Mouse (Mus musculus) midbrain, embryonic 10.5 days (tissue): Measurements from ENCODE around the gene Cdk2ap2. TPM values are rescaled to one million over a fixed set of nuclear protein-coding genes. Genes with fewer than 3 reads are reported as not detected.

Source experiments
- DNase-seq: peaks from one replicate; pipeline ENCODE4 v3.0.0-alpha.2; 2017; ENCODE audit warnings: low spot score
- H3K27ac ChIP-seq: fragments of 300-500 bp; sonication (generic); replicated peaks from 2 replicates; pipeline ENCODE4 v1.5.1; 2016; ENCODE audit warnings: mild to moderate bottlenecking
- H3K27me3 ChIP-seq: fragments of 300-500 bp; sonication (generic); 2 replicates; pipeline ENCODE4 v1.6.1; 2016; ENCODE audit warnings: low read depth, mild to moderate bottlenecking; ENCODE audit not compliant: poor library complexity, severe bottlenecking
- H3K36me3 ChIP-seq: fragments of 300-500 bp; sonication (generic); 2 replicates; pipeline ENCODE4 v1.6.1; 2016; ENCODE audit warnings: mild to moderate bottlenecking, moderate library complexity
- H3K4me1 ChIP-seq: fragments of 300-500 bp; sonication (generic); 2 replicates; pipeline ENCODE4 v1.6.1; 2016
- H3K4me3 ChIP-seq: fragments of 300-500 bp; sonication (generic); 2 replicates; pipeline ENCODE4 v1.5.1; 2016; ENCODE audit warnings: mild to moderate bottlenecking, moderate library complexity
- H3K9me3 ChIP-seq: fragments of 300-500 bp; sonication (generic); replicated peaks from 2 replicates; pipeline ENCODE4 v1.6.1; 2016; ENCODE audit warnings: mild to moderate bottlenecking
- WGBS: fragments of 180-500 bp; shearing (Covaris S2); methylation state at CpG from one replicate; pipeline ENCODE4 v1.1.7; 2016; 5-methylcytosine and 5-hydroxymethylcytosine counted together
- polyA plus RNA-seq: library from polyadenylated mRNA; unstranded; fragments of >200 nt; fragmentation: Nextera tagmentation; extraction: Ambion mirVana; gene quantifications from 2 replicates; pipeline ENCODE4 v1.2.1, GENCODE M21; 2016

Gene Cdk2ap2
- polyA plus RNA-seq, 1 experiment from 2014 or later, result 82.5 TPM

DNA sequence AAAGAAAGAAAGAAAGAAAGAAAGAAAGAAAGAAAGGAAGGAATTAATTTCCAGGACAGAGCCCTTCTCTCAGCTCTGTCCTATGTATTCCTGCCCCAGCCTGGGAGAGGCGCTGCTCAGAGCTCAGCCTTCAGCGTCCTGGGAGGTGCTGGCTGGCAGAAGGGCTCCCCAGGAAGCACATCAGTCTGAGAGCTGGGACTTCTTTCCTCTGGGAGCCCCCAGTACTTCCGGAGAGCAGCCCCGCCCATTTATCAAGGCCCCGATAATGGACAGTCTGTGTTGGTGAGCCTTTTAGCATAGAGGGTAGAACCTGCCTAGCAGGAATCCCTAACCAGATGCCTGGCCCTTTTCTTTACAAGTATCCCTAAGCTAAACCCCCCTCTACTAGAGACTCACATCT lies 8.8 kb upstream of the Cdk2ap2 start:
- 53% methylated on average over 5 of the region's 5 CpGs for WGBS
- Histone ChIP-seq H3K27me3 (peaks cover 5% of the 10 kb centered on the region; the same call in 1 of the 2 replicates), H3K27ac (no peak overlapping the region), H3K4me1 (peaks cover 9% of the 10 kb centered on the region; the same call in 1 of the 2 replicates), H3K4me3 (no peak overlapping the region), H3K36me3 (no peaks in the 10 kb centered on the region), H3K9me3 (no peaks in the 10 kb centered on the region)
- DNase-seq, result no peak

DNA sequence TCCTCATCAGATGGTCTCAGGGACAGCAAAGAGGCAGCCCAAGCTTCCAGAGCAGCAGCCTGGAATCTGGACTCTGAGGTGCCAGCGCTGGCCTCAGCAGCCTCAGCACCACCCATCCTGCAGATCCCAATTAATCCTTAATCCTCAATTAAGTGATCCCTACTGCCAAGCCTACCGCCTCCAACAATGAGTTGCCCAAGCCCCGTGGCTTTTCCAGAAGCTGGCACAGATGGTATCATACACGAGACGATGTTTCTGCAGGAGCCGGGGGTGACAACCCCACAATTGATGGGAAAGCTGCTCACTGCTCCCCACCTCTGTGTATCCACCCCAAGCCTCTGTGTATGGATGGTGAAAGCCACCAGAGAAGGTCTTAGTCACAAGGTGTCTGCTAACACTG lies 7.9 kb upstream of the Cdk2ap2 start:
- Histone ChIP-seq H3K4me3 (no peak overlapping the region), H3K27me3 (no peaks in the 10 kb centered on the region), H3K4me1 (no peaks in the 10 kb centered on the region; the same call in 1 of the 2 replicates), H3K9me3 (no peaks in the 10 kb centered on the region), H3K27ac (no peak overlapping the region), H3K36me3 (no peaks in the 10 kb centered on the region)
- DNase-seq, result no peak
- WGBS, result 73% methylated on average over 6 of the region's 6 CpGs

DNA sequence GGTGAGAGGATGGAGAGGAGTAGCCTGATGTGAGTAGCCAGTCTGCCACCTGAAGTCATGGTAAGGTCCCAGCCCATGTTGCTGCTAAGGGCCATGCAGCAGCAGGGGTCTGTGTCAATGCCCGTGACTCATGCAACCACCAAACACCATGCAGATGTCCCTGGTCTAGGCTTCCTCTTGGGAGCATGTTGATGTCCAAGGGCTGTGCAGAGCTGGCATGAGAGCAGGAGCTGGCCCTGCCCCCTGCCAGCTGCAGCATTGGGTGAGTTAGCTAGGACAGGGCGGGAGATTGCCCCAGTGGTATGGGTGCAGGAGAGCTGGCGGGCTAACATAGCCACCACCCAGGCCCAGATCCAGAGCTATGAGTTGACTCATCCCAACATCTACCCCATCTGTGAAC lies 6.5 kb upstream of the Cdk2ap2 start:
- H3K9me3 ChIP-seq, result no peaks in the 10 kb centered on the region
- H3K4me1 ChIP-seq, result no peaks in the 10 kb centered on the region
- H3K36me3 ChIP-seq, result no peaks in the 10 kb centered on the region
- no peak overlapping the region for H3K4me3 ChIP-seq
- H3K27ac ChIP-seq, result no peak overlapping the region
- no peak for DNase-seq
- no peaks in the 10 kb centered on the region for H3K27me3 ChIP-seq
- 87% methylated on average over 3 of the region's 3 CpGs for WGBS

DNA sequence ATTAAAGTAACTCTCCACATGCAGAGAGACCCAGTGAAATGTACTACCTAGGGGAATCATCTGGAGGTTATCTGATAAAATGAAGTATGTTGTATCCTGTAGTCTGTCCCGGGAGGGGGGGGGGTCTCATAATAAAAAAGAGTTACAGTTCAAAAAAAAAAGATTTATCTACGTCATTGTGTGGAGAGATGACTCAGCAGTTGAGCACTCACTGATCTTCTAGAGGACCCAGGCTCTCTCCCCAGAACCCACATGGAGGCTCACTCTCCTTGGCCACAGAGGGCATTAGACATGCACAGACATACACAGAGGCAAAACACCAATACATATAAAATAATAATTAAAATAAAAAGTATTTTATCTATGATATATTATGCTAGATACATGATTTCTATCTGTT lies 5.6 kb upstream of the Cdk2ap2 start:
- peaks cover 6% of the 10 kb centered on the region for H3K4me1 ChIP-seq
- no peak for DNase-seq
- WGBS, result 69% methylated on average over 2 of the region's 2 CpGs
- H3K4me3 ChIP-seq, result no peak overlapping the region
- no peak overlapping the region for H3K27ac ChIP-seq
- H3K27me3 ChIP-seq, result no peaks in the 10 kb centered on the region
- H3K9me3 ChIP-seq, result no peaks in the 10 kb centered on the region
- H3K36me3 ChIP-seq, result no peaks in the 10 kb centered on the region

DNA sequence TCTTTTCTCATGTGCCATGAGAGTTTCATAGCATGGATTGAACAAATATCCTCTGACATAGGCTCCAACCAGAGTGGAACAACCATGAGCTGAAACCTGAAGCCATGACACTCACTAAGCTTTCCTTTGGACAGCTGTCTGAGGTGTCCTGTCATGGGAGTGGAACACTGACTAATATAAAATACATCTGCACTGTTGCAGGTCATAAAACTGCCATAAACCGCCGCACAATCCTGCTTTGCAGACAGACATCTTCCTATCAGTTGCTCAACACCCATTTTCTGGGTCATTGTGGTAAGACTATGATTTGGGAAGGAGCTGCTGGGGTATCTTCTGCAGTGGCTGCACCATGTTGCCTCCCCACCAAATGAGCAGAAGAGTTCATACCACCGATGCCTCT lies 4.2 kb upstream of the Cdk2ap2 start:
- Histone ChIP-seq H3K36me3 (no peaks in the 10 kb centered on the region), H3K27ac (no peak overlapping the region), H3K9me3 (no peaks in the 10 kb centered on the region), H3K4me1 (peaks cover 17% of the 10 kb centered on the region), H3K27me3 (no peaks in the 10 kb centered on the region), H3K4me3 (no peak overlapping the region)
- 94% methylated on average over 3 of the region's 3 CpGs for WGBS
- no peak for DNase-seq

DNA sequence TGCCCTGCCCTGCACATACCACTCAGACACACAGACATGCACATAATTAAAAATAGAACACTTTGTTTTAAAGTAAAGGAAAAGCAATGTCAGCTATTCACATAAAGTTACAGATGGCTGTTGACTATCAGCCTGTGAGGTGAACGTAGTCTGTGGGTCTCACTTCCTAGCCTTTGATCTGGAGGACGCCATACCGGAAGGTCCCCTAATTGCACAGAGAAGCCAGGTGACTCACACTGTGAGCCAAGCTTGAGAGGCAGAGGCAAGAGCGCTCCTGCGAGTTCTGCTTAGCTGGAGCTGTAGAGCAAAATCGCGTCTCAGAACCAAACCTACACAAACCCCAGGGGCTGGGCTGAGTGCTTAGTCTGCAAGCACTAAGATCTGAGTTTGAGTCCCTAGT lies 3.2 kb upstream of the Cdk2ap2 start:
- DNase-seq, result no peak
- WGBS, result 80% methylated on average over 7 of the region's 7 CpGs
- Histone ChIP-seq H3K4me3 (no peak overlapping the region), H3K27me3 (no peaks in the 10 kb centered on the region), H3K36me3 (no peaks in the 10 kb centered on the region), H3K27ac (no peak overlapping the region), H3K9me3 (no peaks in the 10 kb centered on the region), H3K4me1 (peaks cover 27% of the 10 kb centered on the region)

DNA sequence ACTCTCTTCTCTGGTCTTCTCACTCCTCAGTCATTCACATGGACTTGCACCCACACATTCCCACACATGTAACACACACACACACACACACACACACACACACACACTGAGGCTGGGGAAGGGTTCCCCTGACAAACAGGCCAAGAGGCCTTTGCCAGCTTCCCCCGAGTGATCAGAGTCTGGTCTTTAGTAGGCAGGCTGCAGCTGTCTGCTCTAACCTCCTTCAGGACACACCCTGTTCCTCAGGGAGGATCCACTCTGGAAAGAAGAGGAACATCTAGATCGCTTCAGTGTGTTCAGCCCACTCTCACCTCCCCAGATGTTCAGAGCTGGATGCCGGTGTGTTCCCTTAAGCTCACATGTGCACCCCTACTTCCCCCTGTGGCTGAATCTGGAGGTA lies 2.6 kb upstream of the Cdk2ap2 start:
- no peak overlapping the region for H3K4me3 ChIP-seq
- no peak overlapping the region for H3K27ac ChIP-seq
- no peak for DNase-seq
- peaks cover 33% of the 10 kb centered on the region for H3K4me1 ChIP-seq
- H3K36me3 ChIP-seq, result no peaks in the 10 kb centered on the region
- WGBS, result 83% methylated on average over 3 of the region's 3 CpGs
- H3K9me3 ChIP-seq, result no peaks in the 10 kb centered on the region
- H3K27me3 ChIP-seq, result peaks cover 4% of the 10 kb centered on the region

DNA sequence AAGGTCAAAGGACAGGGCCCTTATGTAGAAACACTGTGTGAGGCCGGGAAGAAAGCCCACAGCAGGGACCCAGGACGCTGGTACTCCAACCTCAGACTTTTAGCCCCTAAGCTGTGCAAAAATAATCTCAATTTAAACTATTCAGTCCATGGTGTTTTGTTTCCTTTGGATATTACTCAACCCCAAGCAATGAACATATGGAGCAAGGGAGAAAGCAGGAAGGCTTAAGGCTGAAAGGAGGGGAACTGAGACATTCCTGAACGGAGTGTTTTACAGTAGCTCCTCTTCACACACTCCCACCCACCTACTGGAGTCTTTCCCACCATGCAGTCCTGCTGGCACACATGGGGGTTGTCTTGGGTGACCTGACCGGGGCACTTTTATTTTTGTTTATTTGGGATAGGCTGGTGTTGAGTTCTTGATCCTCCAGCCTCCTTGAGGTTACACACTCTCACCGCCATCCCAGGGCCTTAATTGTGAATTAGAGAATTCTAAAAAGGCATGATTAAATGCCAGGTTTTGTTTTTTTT lies 2.1 kb upstream of the Cdk2ap2 start:
- Histone ChIP-seq H3K36me3 (no peaks in the 10 kb centered on the region), H3K4me3 (no peak overlapping the region), H3K27me3 (peaks cover 9% of the 10 kb centered on the region), H3K9me3 (no peaks in the 10 kb centered on the region), H3K27ac (no peak overlapping the region), H3K4me1 (peaks cover 38% of the 10 kb centered on the region)
- no peak for DNase-seq
- 78% methylated on average over 5 of the region's 5 CpGs for WGBS

DNA sequence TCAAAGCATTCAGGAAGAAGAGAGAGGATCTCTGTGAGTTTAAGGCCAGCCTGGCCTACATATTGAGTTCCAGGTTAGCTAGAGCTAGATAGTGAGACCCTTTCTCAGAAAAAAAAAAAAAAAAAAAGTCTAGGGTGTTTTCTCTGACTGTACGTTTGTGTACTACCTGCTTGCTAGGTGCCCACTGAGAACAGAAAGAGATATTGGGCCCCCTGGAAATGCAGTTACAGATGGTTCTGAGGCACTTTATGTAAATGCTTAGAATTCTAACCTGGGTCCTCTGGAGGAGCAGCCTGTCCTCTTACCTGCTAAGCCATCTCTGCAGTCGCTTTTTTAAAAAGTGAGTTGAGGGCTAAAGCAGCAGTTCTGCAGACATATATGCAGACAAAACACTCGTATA lies 1.2 kb upstream of the Cdk2ap2 start:
- no peak overlapping the region for H3K27ac ChIP-seq
- H3K36me3 ChIP-seq, result no peaks in the 10 kb centered on the region
- H3K27me3 ChIP-seq, result peaks cover 18% of the 10 kb centered on the region
- peaks cover 48% of the 10 kb centered on the region for H3K4me1 ChIP-seq
- no peaks in the 10 kb centered on the region; the same call in 1 of the 2 replicates for H3K9me3 ChIP-seq
- no peak for DNase-seq
- 71% methylated on average over 3 of the region's 3 CpGs for WGBS
- peak overlapping the region; percentile 70 for H3K4me3 ChIP-seq

DNA sequence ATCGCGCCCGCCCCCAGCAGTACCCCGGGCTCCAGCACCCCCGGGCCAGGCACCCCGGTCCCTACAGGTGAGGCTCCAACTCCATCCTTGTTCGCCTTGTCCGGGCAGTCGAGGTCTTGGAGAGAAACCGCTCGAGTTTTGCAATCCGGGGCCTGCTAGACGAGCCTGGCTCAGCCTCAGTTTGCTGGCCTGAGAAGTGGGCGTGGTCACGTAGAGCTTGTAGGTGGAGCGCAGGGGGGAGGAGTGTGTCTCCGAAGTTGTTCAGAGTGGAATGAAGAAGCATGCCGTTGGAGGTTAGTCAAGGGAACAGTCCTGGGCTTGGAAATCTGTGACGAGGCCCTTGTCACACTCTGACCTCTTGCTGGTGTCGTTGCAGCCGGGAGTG lies 451 bp downstream of the Cdk2ap2 start:
- WGBS, result 2% methylated on average over 21 of the region's 21 CpGs
- no peak for DNase-seq
- Histone ChIP-seq H3K4me3 (peak overlapping the region; percentile 70), H3K4me1 (peaks cover 60% of the 10 kb centered on the region), H3K36me3 (no peaks in the 10 kb centered on the region), H3K9me3 (no peaks in the 10 kb centered on the region; the same call in 1 of the 2 replicates), H3K27ac (peak overlapping the region; percentile 93), H3K27me3 (peaks cover 35% of the 10 kb centered on the region)

DNA sequence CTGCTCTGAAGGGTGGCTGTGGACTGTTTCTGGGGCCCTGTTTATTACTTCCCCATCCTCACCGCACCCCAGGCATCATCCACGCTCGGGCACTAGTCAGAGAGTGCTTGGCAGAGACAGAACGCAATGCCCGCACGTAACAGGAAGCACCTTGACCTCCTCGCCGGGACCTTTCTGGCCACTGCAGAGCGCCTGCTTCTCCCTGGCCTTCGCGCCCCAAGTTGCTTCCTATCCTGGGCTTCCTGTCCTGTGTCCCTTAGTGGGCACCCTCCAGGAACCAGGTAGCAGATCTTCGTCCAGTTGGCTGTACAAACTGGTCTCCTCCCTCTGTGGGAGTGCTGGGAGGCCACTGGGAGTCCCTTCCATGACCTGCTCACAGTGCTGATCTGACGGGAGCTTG lies 1.4 kb downstream of the Cdk2ap2 start:
- Histone ChIP-seq H3K9me3 (no peaks in the 10 kb centered on the region; the same call in 1 of the 2 replicates), H3K27me3 (peaks cover 45% of the 10 kb centered on the region), H3K4me1 (peaks cover 60% of the 10 kb centered on the region), H3K36me3 (peaks cover 5% of the 10 kb centered on the region; the same call in 1 of the 2 replicates), H3K27ac (no peak overlapping the region), H3K4me3 (peak overlapping the region; percentile 70; the same call in 1 of the 2 replicates)
- DNase-seq, result no peak
- WGBS, result 92% methylated on average over 13 of the region's 13 CpGs

DNA sequence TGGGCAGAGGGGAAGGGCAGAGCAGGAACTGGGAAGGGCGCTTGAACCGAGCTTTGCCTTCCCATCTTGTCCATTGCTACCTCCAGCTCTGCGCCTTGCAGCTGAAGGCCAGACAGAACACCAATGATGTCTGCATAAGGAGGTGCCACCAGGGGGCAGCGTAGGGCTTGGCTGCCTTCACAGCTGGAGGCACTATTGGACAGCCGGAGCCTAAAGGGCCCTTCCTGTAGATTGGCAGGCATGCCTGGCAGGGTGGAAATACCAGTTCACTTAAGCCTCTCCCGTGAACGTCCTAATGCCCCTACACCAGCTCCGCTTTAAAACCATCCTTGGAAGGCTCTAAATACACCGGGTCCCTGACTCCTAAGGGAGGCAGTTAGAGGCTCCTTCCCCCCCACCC lies 2.1 kb downstream of the Cdk2ap2 start:
- 11% methylated on average over 9 of the region's 9 CpGs for WGBS
- peak; percentile 87 for DNase-seq
- Histone ChIP-seq H3K9me3 (no peaks in the 10 kb centered on the region; the same call in 1 of the 2 replicates), H3K27ac (no peak overlapping the region), H3K27me3 (peaks cover 46% of the 10 kb centered on the region), H3K36me3 (peaks cover 5% of the 10 kb centered on the region; the same call in 1 of the 2 replicates), H3K4me3 (peak overlapping the region; percentile 70), H3K4me1 (peaks cover 60% of the 10 kb centered on the region)

DNA sequence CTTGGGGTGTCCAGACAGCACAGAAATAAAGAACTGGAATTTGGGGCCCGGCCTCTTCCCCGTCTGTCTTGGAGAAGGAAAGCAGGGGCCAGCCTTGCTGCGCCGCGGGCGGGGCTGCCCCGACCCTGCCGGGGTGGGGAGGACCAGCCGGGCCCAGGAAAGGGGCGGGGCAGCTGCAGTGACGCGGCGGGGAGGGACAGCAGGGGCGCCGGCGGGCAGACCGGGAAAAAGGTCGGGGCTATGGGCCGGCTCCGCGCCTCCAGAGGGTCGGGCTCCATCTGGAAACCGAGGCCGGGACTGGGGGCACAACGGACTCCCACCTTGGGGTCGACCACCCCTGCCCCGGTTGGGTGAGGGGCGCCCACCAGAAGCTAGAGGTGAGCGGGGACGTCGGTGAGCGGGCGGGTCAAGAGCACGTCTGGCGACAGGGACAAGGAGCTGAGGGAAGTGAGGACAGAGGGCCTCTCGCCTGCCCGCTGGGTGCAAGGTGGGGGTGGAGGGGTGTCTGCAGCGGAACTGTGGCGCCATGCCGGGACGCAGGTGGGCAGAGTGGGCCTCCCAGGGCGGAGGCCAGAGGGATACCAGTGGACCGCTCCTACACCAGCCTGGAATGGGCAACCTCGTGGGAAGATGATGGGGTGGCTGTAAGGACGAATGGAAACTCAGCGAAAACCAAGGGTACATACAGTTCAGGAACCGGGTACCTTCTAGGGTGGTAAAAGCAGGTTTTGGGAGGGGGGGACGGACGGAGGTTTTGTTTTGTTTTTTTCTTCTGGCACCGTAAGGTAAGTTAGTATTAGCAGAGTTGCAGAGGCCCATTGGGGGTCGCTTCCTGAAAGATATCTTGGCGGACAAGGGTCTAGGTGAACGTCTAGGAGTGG lies 3.1 kb downstream of the Cdk2ap2 start, which contains the start of gene Pitpnm1:
Gene Pitpnm1 (plus strand): TSS at position 162 of the 881 bp plus-strand sequence.
- H3K27me3 ChIP-seq, result peaks cover 46% of the 10 kb centered on the region
- under 1% methylated on average over 53 of the region's 53 CpGs for WGBS

More for the DNA sequence above, 3.1 kb downstream of the Cdk2ap2 start, which contains the start of gene Pitpnm1:
- Histone ChIP-seq H3K9me3 (no peaks in the 10 kb centered on the region; the same call in 1 of the 2 replicates), H3K4me1 (peaks cover 60% of the 10 kb centered on the region), H3K36me3 (peaks cover 12% of the 10 kb centered on the region), H3K4me3 (peak within 1 kb of the TSS; percentile 70), H3K27ac (peak within 1 kb of the TSS; percentile 78)
- DNase-seq, result peak; percentile 64
